Mouse (Mus musculus) neural tube, embryonic 12.5 days (tissue): ENCODE measurements at regions not wholly inside any gene's neighbourhood (a gene's known extent, or its start where the extent isn't known, plus 50 kb on each side); places are given as distances from the start of the nearest gene placed in this dataset.

Experiments used
- ATAC-seq: fragments of 200-750 bp; cut with Nextera tagmentation; 2 replicates; pipeline ENCODE4 v1.8.0; 2017; ENCODE audit warnings: low read depth, mild to moderate bottlenecking, moderate TSS enrichment, moderate library complexity; ENCODE audit not compliant: low FRiP score
- H3K27ac ChIP-seq: fragments of 300-500 bp; sonication (generic); 2 replicates; pipeline ENCODE4 v1.5.1; 2016
- H3K27me3 ChIP-seq: fragments of 300-500 bp; sonication (generic); replicated peaks from 2 replicates; pipeline ENCODE4 v1.6.1; 2016; ENCODE audit warnings: mild to moderate bottlenecking
- H3K36me3 ChIP-seq: fragments of 300-500 bp; sonication (generic); 2 replicates; pipeline ENCODE4 v1.6.1; 2016; ENCODE audit warnings: mild to moderate bottlenecking
- H3K4me1 ChIP-seq: fragments of 300-500 bp; sonication (generic); 2 replicates; pipeline ENCODE4 v1.6.1; 2016
- H3K4me2 ChIP-seq: fragments of 300-500 bp; sonication (generic); replicated peaks from 2 replicates; pipeline ENCODE4 v1.6.1; 2016; ENCODE audit warnings: mild to moderate bottlenecking
- H3K4me3 ChIP-seq: fragments of 300-500 bp; sonication (generic); 2 replicates; pipeline ENCODE4 v1.5.1; 2016
- H3K9ac ChIP-seq: fragments of 300-500 bp; sonication (generic); 2 replicates; pipeline ENCODE4 v1.6.1; 2016; ENCODE audit warnings: mild to moderate bottlenecking
- H3K9me3 ChIP-seq: fragments of 300-500 bp; sonication (generic); 2 replicates; pipeline ENCODE4 v1.6.1; 2016; ENCODE audit warnings: mild to moderate bottlenecking
- WGBS: fragments of 180-500 bp; shearing (Covaris S2); methylation state at CpG from one replicate; pipeline ENCODE4 v1.1.7; 2016; 5-methylcytosine and 5-hydroxymethylcytosine counted together

- H3K4me2 ChIP-seq, result no peak overlapping the region
- H3K9ac ChIP-seq, result no peak overlapping the region
- H3K4me3 ChIP-seq, result no peak overlapping the region
- H3K27me3 ChIP-seq, result no peaks in the 10 kb centered on the region
- peaks cover 5% of the 10 kb centered on the region; the same call in 1 of the 2 replicates for H3K9me3 ChIP-seq
- H3K27ac ChIP-seq, result no peak overlapping the region
- ATAC-seq, result no peak
- 60% methylated on average over 3 of the region's 3 CpGs for WGBS
- H3K36me3 ChIP-seq, result no peaks in the 10 kb centered on the region
- no peaks in the 10 kb centered on the region for H3K4me1 ChIP-seq
These were observed 186.6 kb upstream of the Ubl3 start for GRCm38 (mm10) chr5:148739141-148739540.

- Histone ChIP-seq H3K27me3 (no peaks in the 10 kb centered on the region), H3K36me3 (no peaks in the 10 kb centered on the region), H3K4me3 (no peak overlapping the region), H3K9ac (no peak overlapping the region), H3K4me2 (no peak overlapping the region), H3K9me3 (no peaks in the 10 kb centered on the region), H3K4me1 (peaks cover 5% of the 10 kb centered on the region; the same call in 1 of the 2 replicates), H3K27ac (no peak overlapping the region)
- WGBS, result 89% methylated on average over 15 of the region's 15 CpGs
- no peak for ATAC-seq
These were observed 177.0 kb upstream of the Ubl3 start for GRCm38 (mm10) chr5:148729541-148729940.

- no peak for ATAC-seq
- 86% methylated on average over 1 of the region's 1 CpGs for whole genome bisulfite sequencing
- no peak overlapping the region for H3K27ac ChIP-seq
These were observed 175.9 kb upstream of the Ubl3 start for GRCm38 (mm10) chr5:148728492-148728891.

GRCm38 (mm10) chr5:148726442-148726841 is 173.9 kb upstream of the Ubl3 start:
- 73% methylated on average over 7 of the region's 7 CpGs for WGBS
- no peak for ATAC-seq
- Histone ChIP-seq H3K27me3 (no peaks in the 10 kb centered on the region), H3K4me3 (no peak overlapping the region), H3K4me2 (no peak overlapping the region), H3K27ac (no peak overlapping the region), H3K4me1 (no peaks in the 10 kb centered on the region), H3K9me3 (no peaks in the 10 kb centered on the region), H3K9ac (no peak overlapping the region), H3K36me3 (no peaks in the 10 kb centered on the region)

More at GRCm38 (mm10) chr5:148728492-148728891, 175.9 kb upstream of the Ubl3 start:
- Histone ChIP-seq H3K9ac (no peak overlapping the region), H3K4me3 (no peak overlapping the region), H3K4me2 (no peak overlapping the region), H3K27me3 (no peaks in the 10 kb centered on the region), H3K9me3 (no peaks in the 10 kb centered on the region), H3K36me3 (no peaks in the 10 kb centered on the region), H3K4me1 (peaks cover 2% of the 10 kb centered on the region; the same call in 1 of the 2 replicates)

DNA sequence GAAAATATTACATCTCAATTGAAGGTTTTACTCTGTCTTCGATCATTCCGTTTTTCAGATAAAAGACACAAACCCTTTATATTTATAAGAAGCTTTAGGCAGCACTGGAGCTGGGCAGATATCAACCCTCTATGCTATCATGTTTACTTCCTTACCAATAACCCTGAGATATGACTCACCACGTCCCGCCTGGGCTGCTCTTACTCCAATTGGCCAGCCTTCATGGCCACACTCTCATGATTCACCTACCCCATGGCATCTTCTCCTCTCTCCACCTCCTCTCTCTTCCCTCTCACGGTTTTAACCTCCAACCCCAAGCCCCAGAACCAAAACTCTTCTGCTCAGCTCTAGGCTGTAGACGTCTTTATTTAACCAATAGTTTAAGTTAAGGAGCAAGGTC is 171.9 kb upstream of the Ubl3 start:
- ATAC-seq, result no peak
- Histone ChIP-seq H3K9ac (no peak overlapping the region), H3K4me2 (no peak overlapping the region), H3K27me3 (no peaks in the 10 kb centered on the region), H3K4me3 (no peak overlapping the region), H3K4me1 (no peaks in the 10 kb centered on the region), H3K9me3 (no peaks in the 10 kb centered on the region), H3K27ac (no peak overlapping the region), H3K36me3 (no peaks in the 10 kb centered on the region)
- WGBS, result 87% methylated on average over 6 of the region's 6 CpGs

GRCm38 (mm10) chr5:148723677-148724227 is 171.2 kb upstream of the Ubl3 start:
- no peak for ATAC-seq
- Histone ChIP-seq H3K9ac (no peak overlapping the region), H3K9me3 (no peaks in the 10 kb centered on the region; the same call in 1 of the 2 replicates), H3K27me3 (no peaks in the 10 kb centered on the region), H3K4me2 (no peak overlapping the region), H3K4me3 (no peak overlapping the region), H3K27ac (no peak overlapping the region), H3K4me1 (no peaks in the 10 kb centered on the region), H3K36me3 (no peaks in the 10 kb centered on the region)
- 91% methylated on average over 11 of the region's 11 CpGs for WGBS

DNA sequence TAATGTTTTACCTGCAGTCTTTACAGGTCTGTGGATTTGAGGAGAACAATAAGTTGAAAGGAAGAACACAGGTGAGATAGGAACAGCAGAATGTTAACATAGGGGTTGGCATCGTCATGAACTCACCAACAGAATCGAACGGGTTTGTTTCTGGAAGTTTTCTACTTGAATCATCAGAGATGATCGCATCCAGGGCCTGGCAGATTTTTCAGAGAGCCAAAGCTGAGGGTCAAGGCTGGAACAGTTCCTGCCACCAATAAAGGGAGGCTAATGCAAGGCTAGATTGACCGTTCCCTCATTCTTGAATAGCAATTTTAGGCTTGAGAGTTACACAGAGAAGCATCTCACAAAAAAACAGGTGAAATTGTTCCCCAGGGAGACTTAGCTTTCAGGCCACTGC is 168.0 kb upstream of the Ubl3 start:
- Histone ChIP-seq H3K27ac (no peak overlapping the region), H3K36me3 (no peaks in the 10 kb centered on the region), H3K9ac (no peak overlapping the region), H3K4me3 (no peak overlapping the region), H3K9me3 (no peaks in the 10 kb centered on the region; the same call in 1 of the 2 replicates), H3K4me2 (no peak overlapping the region), H3K27me3 (no peaks in the 10 kb centered on the region), H3K4me1 (no peaks in the 10 kb centered on the region)
- 88% methylated on average over 5 of the region's 5 CpGs for WGBS
- no peak for ATAC-seq

- Histone ChIP-seq H3K9ac (no peak overlapping the region), H3K4me2 (no peak overlapping the region), H3K27me3 (no peaks in the 10 kb centered on the region), H3K4me1 (no peaks in the 10 kb centered on the region), H3K27ac (no peak overlapping the region), H3K36me3 (no peaks in the 10 kb centered on the region), H3K4me3 (no peak overlapping the region), H3K9me3 (no peaks in the 10 kb centered on the region; the same call in 1 of the 2 replicates)
- WGBS, result 89% methylated on average over 6 of the region's 6 CpGs
- no peak for ATAC-seq
These were observed 164.0 kb upstream of the Ubl3 start for GRCm38 (mm10) chr5:148716633-148717032.

- Histone ChIP-seq H3K4me1 (no peaks in the 10 kb centered on the region), H3K4me3 (no peak overlapping the region), H3K36me3 (no peaks in the 10 kb centered on the region), H3K9ac (no peak overlapping the region), H3K27ac (no peak overlapping the region), H3K9me3 (no peaks in the 10 kb centered on the region; the same call in 1 of the 2 replicates), H3K4me2 (no peak overlapping the region), H3K27me3 (no peaks in the 10 kb centered on the region)
- ATAC-seq, result no peak
- WGBS, result 79% methylated on average over 15 of the region's 15 CpGs
These were observed 162.8 kb upstream of the Ubl3 start for GRCm38 (mm10) chr5:148715218-148715991.

- no peak overlapping the region for H3K4me3 ChIP-seq
- H3K27ac ChIP-seq, result no peak overlapping the region
- no peaks in the 10 kb centered on the region for H3K36me3 ChIP-seq
- ATAC-seq, result no peak
- H3K9ac ChIP-seq, result no peak overlapping the region
- H3K4me1 ChIP-seq, result no peaks in the 10 kb centered on the region
- H3K27me3 ChIP-seq, result no peaks in the 10 kb centered on the region
- no peaks in the 10 kb centered on the region; the same call in 1 of the 2 replicates for H3K9me3 ChIP-seq
- WGBS, result 79% methylated on average over 4 of the region's 4 CpGs
- no peak overlapping the region for H3K4me2 ChIP-seq
These were observed 162.2 kb upstream of the Ubl3 start for GRCm38 (mm10) chr5:148714807-148715206.

DNA sequence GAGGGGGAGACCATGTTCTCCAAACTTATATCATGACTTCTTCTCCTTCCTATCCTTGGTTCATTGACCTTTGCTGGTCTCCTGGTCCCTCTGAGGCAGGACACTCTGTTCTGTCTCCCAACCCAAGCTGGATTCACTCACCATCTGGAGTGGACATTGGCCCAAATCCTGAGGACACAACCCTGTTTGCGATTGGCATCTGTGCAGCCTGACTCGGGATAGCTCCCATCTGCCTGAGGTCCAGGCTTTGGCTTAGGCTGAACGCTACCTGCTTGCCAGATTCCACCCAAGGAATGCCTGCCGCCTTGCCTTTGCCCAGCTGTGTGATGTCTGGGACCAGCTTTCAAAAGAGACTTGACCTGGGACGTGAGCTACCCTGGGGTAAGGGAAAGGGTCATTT is 161.2 kb upstream of the Ubl3 start:
- Histone ChIP-seq H3K4me3 (no peak overlapping the region), H3K9me3 (no peaks in the 10 kb centered on the region; the same call in 1 of the 2 replicates), H3K9ac (no peak overlapping the region), H3K4me1 (0 out of 2 replicates have a peak, but pooled peaks cover 3% of the 10 kb centered on the region), H3K27ac (no peak overlapping the region), H3K4me2 (no peak overlapping the region), H3K27me3 (no peaks in the 10 kb centered on the region), H3K36me3 (no peaks in the 10 kb centered on the region)
- WGBS, result 92% methylated on average over 5 of the region's 5 CpGs
- no peak for ATAC-seq

- H3K4me3 ChIP-seq, result no peak overlapping the region
- no peaks in the 10 kb centered on the region for H3K27me3 ChIP-seq
- H3K9me3 ChIP-seq, result no peaks in the 10 kb centered on the region
- no peak overlapping the region for H3K27ac ChIP-seq
- H3K4me1 ChIP-seq, result peaks cover 8% of the 10 kb centered on the region; the same call in 1 of the 2 replicates
- H3K4me2 ChIP-seq, result no peak overlapping the region
- H3K36me3 ChIP-seq, result no peaks in the 10 kb centered on the region
- H3K9ac ChIP-seq, result no peak overlapping the region
- no peak for ATAC-seq
These were observed 160.4 kb upstream of the Ubl3 start for GRCm38 (mm10) chr5:148713039-148713438.

GRCm38 (mm10) chr5:148711570-148711969 is 159.0 kb upstream of the Ubl3 start:
- Histone ChIP-seq H3K9me3 (no peaks in the 10 kb centered on the region), H3K36me3 (no peaks in the 10 kb centered on the region), H3K4me2 (no peak overlapping the region), H3K4me1 (peaks cover 14% of the 10 kb centered on the region; the same call in 1 of the 2 replicates), H3K4me3 (no peak overlapping the region), H3K27me3 (no peaks in the 10 kb centered on the region), H3K27ac (no peak overlapping the region), H3K9ac (no peak overlapping the region)
- no peak for ATAC-seq
- WGBS, result 81% methylated on average over 5 of the region's 5 CpGs
